Mouse (Mus musculus) monocyte, adult 5-6 weeks (primary cell): ENCODE results near the gene Clcc1. TPM values are rescaled to one million over a fixed set of nuclear protein-coding genes. Genes with fewer than 3 reads are reported as not detected.

Experiments used
- total RNA-seq: library from RNA; stranded (forward); fragments of 200-1000, 200-491, 200-594 nt; gene quantifications from 3 replicates; pipeline ENCODE4 v1.2.3, GENCODE M21; 2017

Gene Clcc1
- total RNA-seq, 1 experiment from 2014 or later = 71.2 TPM

Other genes with a start within 250 kb of the Clcc1 start
- 0.11 to 1.8 TPM (median 0.19 TPM) in 3 replicates for gene Celsr2, start 238.4 kb upstream of the Clcc1 start, total RNA-seq
- gene Sars, start 208.7 kb upstream of the Clcc1 start, total RNA-seq = 120 to 326 TPM (median 130 TPM) in 3 replicates
- not detected in 3 replicates for gene 1700013F07Rik, start 119.8 kb upstream of the Clcc1 start, total RNA-seq
- 0.11 to 0.19 TPM in 2 of 3 replicates, not detected in the other for gene 5330417C22Rik, start 117.4 kb upstream of the Clcc1 start, total RNA-seq
- 67.3 to 88.2 TPM (median 82.3 TPM) in 3 replicates for gene Tmem167b, start 91.4 kb upstream of the Clcc1 start, total RNA-seq
- 40.3 to 53.0 TPM (median 51.7 TPM) in 3 replicates for gene Taf13, start 82.2 kb upstream of the Clcc1 start, total RNA-seq
- 12.4 to 27.1 TPM (median 13.7 TPM) in 3 replicates for gene Wdr47, start 62.6 kb upstream of the Clcc1 start, total RNA-seq
- 7.2 to 9.7 TPM (median 9.6 TPM) in 3 replicates for gene Gpsm2, start 68.4 kb downstream of the Clcc1 start, total RNA-seq
- not detected in 3 replicates for gene Aknad1, start 85.7 kb downstream of the Clcc1 start, total RNA-seq
- 93.4 to 111 TPM (median 93.8 TPM) in 3 replicates for gene Stxbp3, start 186.6 kb downstream of the Clcc1 start, total RNA-seq
- 0.53 to 0.68 TPM in 2 of 3 replicates, not detected in the other for gene Fndc7, start 236.1 kb downstream of the Clcc1 start, total RNA-seq